Mouse (Mus musculus): ENCODE data around the gene Srebf1. TPM values are rescaled to one million over a fixed set of nuclear protein-coding genes. Genes with fewer than 3 reads are reported as not detected.

Srebf1 gene
- total RNA-seq, 2 experiments from 2014 or later, result 28.9 to 39.5 TPM

- no peak for DNase-seq
- intact Hi-C loops (cut with DNase I), result no loop called here
Observed at GRCm38 (mm10) chr11:60184346-60185325, 37.7 kb downstream of the Srebf1 start.

- DNase-seq, result no peak
- intact Hi-C loops (cut with DNase I), result loop anchor here (2.0 kb wide), 1 partner anchor 78 kb away; the partner anchor contains the start of gene Rai1
Observed at GRCm38 (mm10) chr11:60182741-60183140, 39.6 kb downstream of the Srebf1 start.

GRCm38 (mm10) chr11:60182116-60182670, 40.2 kb downstream of the Srebf1 start:
- intact Hi-C loops (cut with DNase I), result loop anchor here (2.0 kb wide), 1 partner anchor 77 kb away; the partner anchor contains the start of gene Rai1
- no peak for DNase-seq

GRCm38 (mm10) chr11:60178506-60178905, 43.9 kb downstream of the Srebf1 start:
- no peak for DNase-seq
- intact Hi-C loops (cut with DNase I), result no loop called here

GRCm38 (mm10) chr11:60178005-60178404, 44.4 kb downstream of the Srebf1 start:
- no peak for DNase-seq
- intact Hi-C loops (cut with DNase I), result no loop called here

GRCm38 (mm10) chr11:60176975-60177657, 45.3 kb downstream of the Srebf1 start:
- no peak for DNase-seq
- intact Hi-C loops (cut with DNase I), result no loop called here

GRCm38 (mm10) chr11:60176182-60176974, 46.0 kb downstream of the Srebf1 start:
- intact Hi-C loops (cut with DNase I), result no loop called here
- peak; percentile 68 to 81 for DNase-seq

GRCm38 (mm10) chr11:60175371-60176181, 46.8 kb downstream of the Srebf1 start:
- DNase-seq, result peak; percentile 66 to 75
- intact Hi-C loops (cut with DNase I), result no loop called here

GRCm38 (mm10) chr11:60173606-60174184, 48.7 kb downstream of the Srebf1 start:
- no peak for DNase-seq
- intact Hi-C loops (cut with DNase I), result loop anchor here (5.0 kb wide), 1 partner anchor 36 kb away; no protein-coding TSS in a partner anchor

- DNase-seq, result peak in 1 of 2 experiments; percentile 42
- intact Hi-C loops (cut with DNase I), result loop anchor here (5.0 kb wide), 1 partner anchor 35 kb away; no protein-coding TSS in a partner anchor
Observed at GRCm38 (mm10) chr11:60172074-60172473, 50.3 kb downstream of the Srebf1 start.

GRCm38 (mm10) chr11:60168780-60169179, 53.6 kb downstream of the Srebf1 start:
- no peak for DNase-seq
- intact Hi-C loops (cut with DNase I), result no loop called here

- intact Hi-C loops (cut with DNase I), result no loop called here
Observed at GRCm38 (mm10) chr11:60165076-60165475, 57.3 kb downstream of the Srebf1 start.

GRCm38 (mm10) chr11:60164450-60164849, 57.9 kb downstream of the Srebf1 start:
- intact Hi-C loops (cut with DNase I), result no loop called here
- no peak for DNase-seq

More at GRCm38 (mm10) chr11:60165076-60165475, 57.3 kb downstream of the Srebf1 start:
- no peak for DNase-seq

- intact Hi-C loops (cut with DNase I), result no loop called here
- DNase-seq, result no peak
Observed at GRCm38 (mm10) chr11:60163362-60163761, 59.0 kb downstream of the Srebf1 start.

- no peak for DNase-seq
- intact Hi-C loops (cut with DNase I), result no loop called here
Observed at GRCm38 (mm10) chr11:60162547-60162946, 59.8 kb downstream of the Srebf1 start.

- intact Hi-C loops (cut with DNase I), result no loop called here
- no peak for DNase-seq
Observed at GRCm38 (mm10) chr11:60161146-60161874, 61.1 kb downstream of the Srebf1 start.

GRCm38 (mm10) chr11:60160454-60161114, 61.8 kb downstream of the Srebf1 start:
- no peak for DNase-seq
- intact Hi-C loops (cut with DNase I), result no loop called here

- intact Hi-C loops (cut with DNase I), result no loop called here
- no peak for DNase-seq
Observed at GRCm38 (mm10) chr11:60159955-60160354, 62.4 kb downstream of the Srebf1 start.
